Mouse (Mus musculus) retina, embryonic 14.5 days (tissue): Measurements from ENCODE around the gene Adig.

Source experiments
- DNase-seq: peaks from one replicate; pipeline ENCODE4 v3.0.0-alpha.2; 2015; ENCODE audit warnings: low spot score

Gene Adig

GRCm38 (mm10) chr2:158501836-158502812, at the start of gene Adig:
Adig (plus strand) TSS chr2:158502612.
- DNase-seq = no peak

GRCm38 (mm10) chr2:158456451-158456850, 46.0 kb upstream of the Adig start:
- DNase-seq = no peak

GRCm38 (mm10) chr2:158457610-158458009, 44.8 kb upstream of the Adig start:
- no peak for DNase-seq

- DNase-seq = no peak
These were observed 40.0 kb upstream of the Adig start for GRCm38 (mm10) chr2:158462450-158462849.

GRCm38 (mm10) chr2:158474159-158474558, 28.3 kb upstream of the Adig start:
- DNase-seq = no peak

- DNase-seq = no peak
These were observed 24.8 kb upstream of the Adig start for GRCm38 (mm10) chr2:158477640-158478039.

- DNase-seq = no peak
These were observed 4.0 kb upstream of the Adig start for GRCm38 (mm10) chr2:158498457-158498856.

- no peak for DNase-seq
These were observed 814 bp downstream of the Adig start for GRCm38 (mm10) chr2:158503226-158503625.

GRCm38 (mm10) chr2:158503671-158504070, 1.3 kb downstream of the Adig start:
- peak; percentile 5 for DNase-seq

- no peak for DNase-seq
These were observed 4.1 kb downstream of the Adig start for GRCm38 (mm10) chr2:158506475-158506874.

- no peak for DNase-seq
These were observed 4.6 kb downstream of the Adig start for GRCm38 (mm10) chr2:158507046-158507445.

GRCm38 (mm10) chr2:158510665-158511064, 8.3 kb downstream of the Adig start:
- DNase-seq = no peak

- no peak for DNase-seq
These were observed 10.1 kb downstream of the Adig start, which contains the start of gene Arhgap40 for GRCm38 (mm10) chr2:158512528-158512927. Arhgap40 (plus strand) TSS chr2:158512796.

- DNase-seq = no peak
These were observed 11.5 kb downstream of the Adig start for GRCm38 (mm10) chr2:158513821-158514336.

- DNase-seq = no peak
These were observed 16.2 kb downstream of the Adig start for GRCm38 (mm10) chr2:158518583-158518982.

GRCm38 (mm10) chr2:158519071-158519470, 16.7 kb downstream of the Adig start:
- no peak for DNase-seq

- DNase-seq = no peak
These were observed 17.4 kb downstream of the Adig start for GRCm38 (mm10) chr2:158519800-158520199.

GRCm38 (mm10) chr2:158523060-158523459, 20.6 kb downstream of the Adig start:
- no peak for DNase-seq

- DNase-seq = no peak
These were observed 21.9 kb downstream of the Adig start for GRCm38 (mm10) chr2:158524129-158524860.

- peak; percentile 88 for DNase-seq
These were observed 31.7 kb downstream of the Adig start for GRCm38 (mm10) chr2:158534090-158534489.

GRCm38 (mm10) chr2:158534559-158534958, 32.1 kb downstream of the Adig start:
- DNase-seq = no peak

- peak; percentile 42 for DNase-seq
These were observed 37.3 kb downstream of the Adig start for GRCm38 (mm10) chr2:158539433-158540305.
